Mouse (Mus musculus): ENCODE results near the gene App. TPM values are rescaled to one million over a fixed set of nuclear protein-coding genes. Genes with fewer than 3 reads are reported as not detected.

The App gene
- polyA plus RNA-seq, 1 experiment from 2014 or later = 91.3 TPM

DNA sequence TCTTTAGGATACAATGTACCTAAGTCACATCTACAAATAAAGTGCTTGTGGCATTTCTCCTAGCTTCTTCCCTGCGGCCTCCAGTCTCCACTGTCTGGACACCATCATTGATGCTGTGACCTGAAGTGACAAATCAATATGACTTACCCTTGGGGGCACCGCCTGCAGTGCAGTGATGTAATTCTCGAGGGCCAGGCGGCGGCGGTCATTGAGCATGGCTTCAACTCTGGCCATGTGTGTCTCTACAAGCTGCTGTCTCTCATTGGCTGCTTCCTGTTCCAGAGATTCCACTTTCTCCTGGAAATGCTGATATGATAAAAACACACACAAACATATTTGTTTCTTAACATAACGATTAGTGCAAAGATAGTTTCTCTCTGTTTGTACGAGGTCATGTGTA, 148.9 kb downstream of the App start:
- Histone ChIP-seq H3K9me3 (peaks cover 5% of the 10 kb centered on the region; the same call in 1 of the 2 replicates), H3K27me3 (ENCODE audit: poor library complexity, severe bottlenecking) (no peaks in the 10 kb centered on the region), H3K27ac (no peak overlapping the region), H3K4me1 (no peaks in the 10 kb centered on the region), H3K4me3 (no peak overlapping the region), H3K36me3 (replicated peaks) (peaks cover 77% of the 10 kb centered on the region)
- WGBS = 96% methylated on average over 8 of the region's 8 CpGs
- no peak for DNase-seq (ENCODE audit: extremely low spot score, low spot score)

GRCm38 (mm10) chr16:85023106-85023505, 150.5 kb downstream of the App start:
- H3K36me3 ChIP-seq (replicated peaks) = peaks cover 66% of the 10 kb centered on the region
- H3K27ac ChIP-seq = no peak overlapping the region
- H3K27me3 ChIP-seq (ENCODE audit: poor library complexity, severe bottlenecking) = no peaks in the 10 kb centered on the region
- no peak for DNase-seq (ENCODE audit: extremely low spot score, low spot score)
- no peak overlapping the region for H3K4me3 ChIP-seq
- WGBS = 89% methylated on average over 3 of the region's 3 CpGs
- H3K9me3 ChIP-seq = peaks cover 5% of the 10 kb centered on the region; the same call in 1 of the 2 replicates
- no peaks in the 10 kb centered on the region for H3K4me1 ChIP-seq

GRCm38 (mm10) chr16:85020696-85021323, 152.8 kb downstream of the App start:
- H3K27me3 ChIP-seq (ENCODE audit: poor library complexity, severe bottlenecking) = no peaks in the 10 kb centered on the region
- 92% methylated on average over 9 of the region's 9 CpGs for WGBS
- H3K36me3 ChIP-seq (replicated peaks) = peaks cover 54% of the 10 kb centered on the region
- no peak for DNase-seq (ENCODE audit: extremely low spot score, low spot score)
- H3K4me1 ChIP-seq = no peaks in the 10 kb centered on the region
- no peak overlapping the region for H3K27ac ChIP-seq
- H3K4me3 ChIP-seq = no peak overlapping the region
- peaks cover 5% of the 10 kb centered on the region; the same call in 1 of the 2 replicates for H3K9me3 ChIP-seq

DNA sequence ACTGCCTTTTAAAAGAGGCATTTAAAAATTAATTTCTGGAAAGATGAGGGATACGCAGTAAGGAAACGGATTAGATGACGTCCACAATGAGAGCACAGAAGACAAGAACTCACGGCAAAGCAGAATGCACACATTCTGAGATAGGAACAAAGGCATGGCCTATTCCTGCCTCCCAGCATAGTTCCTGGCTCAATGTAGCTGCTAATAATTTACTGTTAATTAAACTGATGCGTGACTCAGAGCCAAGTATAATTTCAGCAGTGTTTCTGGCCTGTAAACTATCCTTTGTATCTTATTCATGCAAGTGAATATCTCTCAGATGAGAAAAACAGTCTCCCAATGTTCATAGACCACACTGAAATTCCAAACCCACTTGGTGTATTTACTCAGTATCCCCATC, 154.3 kb downstream of the App start:
- Histone ChIP-seq H3K4me1 (no peaks in the 10 kb centered on the region), H3K27me3 (ENCODE audit: poor library complexity, severe bottlenecking) (no peaks in the 10 kb centered on the region), H3K9me3 (no peaks in the 10 kb centered on the region), H3K27ac (no peak overlapping the region), H3K36me3 (replicated peaks) (peaks cover 48% of the 10 kb centered on the region), H3K4me3 (no peak overlapping the region)
- no peak for DNase-seq (ENCODE audit: extremely low spot score, low spot score)
- WGBS = 91% methylated on average over 5 of the region's 5 CpGs

DNA sequence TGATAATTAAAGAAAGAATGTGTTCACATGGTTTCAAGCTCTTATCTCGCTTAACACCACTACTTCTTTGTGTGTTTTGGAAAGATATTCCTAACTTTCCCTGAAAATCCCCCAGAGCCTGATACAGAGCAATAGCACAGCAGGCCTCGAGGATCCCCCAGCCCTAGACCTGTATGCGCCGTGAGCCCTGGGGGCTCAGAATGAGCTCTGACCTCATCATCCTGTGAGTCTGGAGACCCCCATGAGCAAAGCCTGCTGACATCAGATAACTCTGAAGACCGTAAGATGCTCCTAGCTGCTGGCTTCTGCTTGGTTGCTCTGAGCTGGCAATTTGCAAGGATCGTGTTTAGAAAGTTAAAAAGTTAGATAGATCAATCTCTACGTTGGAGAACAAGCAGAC, 155.7 kb downstream of the App start:
- WGBS = 83% methylated on average over 7 of the region's 7 CpGs
- no peaks in the 10 kb centered on the region for H3K4me1 ChIP-seq
- H3K4me3 ChIP-seq = no peak overlapping the region
- DNase-seq (ENCODE audit: extremely low spot score, low spot score) = no peak
- H3K27ac ChIP-seq = no peak overlapping the region
- H3K27me3 ChIP-seq (ENCODE audit: poor library complexity, severe bottlenecking) = no peaks in the 10 kb centered on the region
- no peaks in the 10 kb centered on the region for H3K9me3 ChIP-seq
- peaks cover 48% of the 10 kb centered on the region for H3K36me3 ChIP-seq (replicated peaks)

DNA sequence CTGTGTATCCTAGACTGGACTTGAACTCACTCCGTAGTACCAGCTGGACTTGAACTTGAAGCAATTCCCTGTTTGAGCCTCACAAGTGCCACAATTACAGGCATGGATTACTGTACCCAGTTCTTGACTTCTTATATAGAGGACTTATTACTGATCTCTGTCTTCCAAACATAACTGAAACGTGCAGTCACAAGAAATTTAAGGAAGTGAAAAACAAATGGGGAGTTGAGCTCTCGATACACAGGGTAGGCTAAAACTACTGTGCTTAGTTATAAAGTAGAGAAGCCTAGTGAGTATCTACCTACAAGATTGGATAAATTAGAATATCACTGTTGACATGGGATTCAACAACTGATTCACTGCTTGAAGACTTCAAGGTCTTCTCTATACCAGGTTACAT, 160.9 kb downstream of the App start:
- no peak for DNase-seq (ENCODE audit: extremely low spot score, low spot score)
- no peak overlapping the region for H3K4me3 ChIP-seq
- H3K27ac ChIP-seq = no peak overlapping the region
- H3K36me3 ChIP-seq (replicated peaks) = peaks cover 66% of the 10 kb centered on the region
- 93% methylated on average over 3 of the region's 3 CpGs for WGBS
- H3K4me1 ChIP-seq = no peaks in the 10 kb centered on the region
- no peaks in the 10 kb centered on the region for H3K27me3 ChIP-seq (ENCODE audit: poor library complexity, severe bottlenecking)
- no peaks in the 10 kb centered on the region for H3K9me3 ChIP-seq

DNA sequence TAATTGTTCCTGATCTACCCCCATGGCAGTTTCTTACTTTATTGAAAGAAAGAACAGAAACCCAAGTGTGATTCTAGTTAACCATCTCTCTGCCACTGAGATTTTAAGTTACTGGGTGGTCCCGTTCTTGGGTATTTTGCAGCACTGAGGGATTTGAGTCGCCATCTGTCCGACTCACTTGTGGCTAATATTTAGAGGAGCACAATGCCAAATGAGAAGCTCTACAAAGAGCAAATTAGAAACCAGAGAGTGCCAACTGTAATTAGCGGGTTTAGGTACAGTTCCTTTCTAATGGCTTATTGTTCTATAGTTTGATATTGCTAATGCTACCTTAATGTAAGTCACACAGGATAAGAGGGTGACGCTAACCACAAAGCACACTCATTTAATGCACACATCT, 161.4 kb downstream of the App start:
- Histone ChIP-seq H3K4me1 (no peaks in the 10 kb centered on the region), H3K4me3 (no peak overlapping the region), H3K27ac (no peak overlapping the region), H3K9me3 (no peaks in the 10 kb centered on the region), H3K36me3 (replicated peaks) (peaks cover 65% of the 10 kb centered on the region), H3K27me3 (ENCODE audit: poor library complexity, severe bottlenecking) (no peaks in the 10 kb centered on the region)
- 95% methylated on average over 5 of the region's 5 CpGs for WGBS
- no peak for DNase-seq (ENCODE audit: extremely low spot score, low spot score)

GRCm38 (mm10) chr16:85010651-85011050, 162.9 kb downstream of the App start:
- no peaks in the 10 kb centered on the region for H3K27me3 ChIP-seq (ENCODE audit: poor library complexity, severe bottlenecking)
- no peak overlapping the region for H3K27ac ChIP-seq
- no peaks in the 10 kb centered on the region for H3K9me3 ChIP-seq
- no peaks in the 10 kb centered on the region for H3K4me1 ChIP-seq
- peaks cover 65% of the 10 kb centered on the region for H3K36me3 ChIP-seq (replicated peaks)
- no peak for DNase-seq (ENCODE audit: extremely low spot score, low spot score)
- 89% methylated on average over 2 of the region's 2 CpGs for WGBS
- H3K4me3 ChIP-seq = no peak overlapping the region

- Histone ChIP-seq H3K27me3 (ENCODE audit: poor library complexity, severe bottlenecking) (no peaks in the 10 kb centered on the region), H3K4me1 (no peaks in the 10 kb centered on the region), H3K4me3 (no peak overlapping the region), H3K27ac (no peak overlapping the region), H3K9me3 (no peaks in the 10 kb centered on the region), H3K36me3 (replicated peaks) (peaks cover 66% of the 10 kb centered on the region)
- 87% methylated on average over 9 of the region's 9 CpGs for WGBS
- DNase-seq (ENCODE audit: extremely low spot score, low spot score) = no peak
Measured at GRCm38 (mm10) chr16:85008866-85009645, 164.5 kb downstream of the App start.

- peaks cover 60% of the 10 kb centered on the region for H3K36me3 ChIP-seq (replicated peaks)
- H3K4me3 ChIP-seq = no peak overlapping the region
- H3K27ac ChIP-seq = no peak overlapping the region
- 92% methylated on average over 5 of the region's 5 CpGs for WGBS
- no peaks in the 10 kb centered on the region for H3K27me3 ChIP-seq (ENCODE audit: poor library complexity, severe bottlenecking)
- H3K4me1 ChIP-seq = no peaks in the 10 kb centered on the region
- H3K9me3 ChIP-seq = 0 out of 2 replicates have a peak, but pooled peaks cover 5% of the 10 kb centered on the region
- DNase-seq (ENCODE audit: extremely low spot score, low spot score) = no peak
Measured at GRCm38 (mm10) chr16:85001939-85002556, 171.5 kb downstream of the App start.

GRCm38 (mm10) chr16:85000304-85000703, 173.3 kb downstream of the App start:
- H3K4me1 ChIP-seq = no peaks in the 10 kb centered on the region

DNA sequence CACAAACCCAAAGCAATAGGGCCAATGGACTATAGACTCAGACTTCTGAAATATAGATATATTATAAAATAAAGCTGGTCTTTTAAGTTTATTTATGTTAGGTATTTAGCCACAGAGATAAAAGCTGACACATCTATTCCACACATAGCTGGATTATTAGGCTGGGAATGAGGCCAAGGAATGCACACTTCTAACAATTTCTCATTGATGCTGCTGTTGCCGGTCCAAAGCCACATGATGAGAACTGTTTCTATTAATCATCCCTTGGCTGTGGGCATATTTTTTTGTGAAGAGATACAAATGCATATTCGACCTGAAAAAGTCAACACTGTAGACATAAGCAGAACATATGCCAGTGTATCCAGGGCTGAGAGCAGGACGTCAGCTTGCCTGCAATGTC, 176.0 kb downstream of the App start:
- DNase-seq (ENCODE audit: extremely low spot score, low spot score) = no peak
- Histone ChIP-seq H3K4me3 (no peak overlapping the region), H3K27ac (no peak overlapping the region), H3K36me3 (replicated peaks) (peaks cover 58% of the 10 kb centered on the region), H3K27me3 (ENCODE audit: poor library complexity, severe bottlenecking) (no peaks in the 10 kb centered on the region), H3K9me3 (0 out of 2 replicates have a peak, but pooled peaks cover 5% of the 10 kb centered on the region), H3K4me1 (no peaks in the 10 kb centered on the region)
- 93% methylated on average over 3 of the region's 3 CpGs for WGBS

More at GRCm38 (mm10) chr16:85000304-85000703, 173.3 kb downstream of the App start:
- Histone ChIP-seq H3K36me3 (replicated peaks) (peaks cover 62% of the 10 kb centered on the region), H3K4me3 (no peak overlapping the region), H3K9me3 (0 out of 2 replicates have a peak, but pooled peaks cover 5% of the 10 kb centered on the region), H3K27me3 (ENCODE audit: poor library complexity, severe bottlenecking) (no peaks in the 10 kb centered on the region), H3K27ac (no peak overlapping the region)
- WGBS = 91% methylated on average over 7 of the region's 7 CpGs
- DNase-seq (ENCODE audit: extremely low spot score, low spot score) = no peak

GRCm38 (mm10) chr16:84995441-84995867, 178.1 kb downstream of the App start:
- Histone ChIP-seq H3K9me3 (no peaks in the 10 kb centered on the region), H3K4me1 (no peaks in the 10 kb centered on the region), H3K36me3 (replicated peaks) (peaks cover 55% of the 10 kb centered on the region), H3K4me3 (no peak overlapping the region), H3K27me3 (ENCODE audit: poor library complexity, severe bottlenecking) (no peaks in the 10 kb centered on the region), H3K27ac (0 out of 2 replicates have a peak overlapping the region, but pooled peaks have one; percentile 22)
- DNase-seq (ENCODE audit: extremely low spot score, low spot score) = no peak
- WGBS = 66% methylated on average over 6 of the region's 6 CpGs

All from forebrain, embryonic 10.5 days (tissue).